In genomic region chr10:4105676-4106528, GRCm38 (mm10) we compare ENCODE assay signal across 8 mouse cellular contexts.
DNase-seq lines count a peak whose midpoint lies in the region; ATAC-seq and TF ChIP-seq lines count a peak whose summit lies in the region.

No protein-coding gene starts in this region.

- TF ChIP-seq CTCF in lung, postnatal 0 days (IDR thresholded peaks at IDR 0.05) = peak; percentile 54

- peaks cover 5% of the 10 kb centered on the region; the same call in 1 of the 2 replicates for H3K4me1 ChIP-seq in hindbrain, embryonic 11.5 days (replicated peaks; ENCODE audit: control insufficient read depth, insufficient read depth, low read length)
- peaks cover 17% of the 10 kb centered on the region for H3K4me1 ChIP-seq in lung, postnatal 0 days (ENCODE audit: insufficient read depth, low read depth, low read length)

- 40% methylated on average over 10 of the region's 10 CpGs for WGBS in hindbrain, embryonic 11.5 days
- 14% methylated on average over 10 of the region's 10 CpGs for WGBS in lung, postnatal 0 days

- no peak overlapping the region for H3K4me2 ChIP-seq in hindbrain, embryonic 11.5 days (replicated peaks; ENCODE audit: low read depth, low read length)
- H3K4me2 ChIP-seq in lung, postnatal 0 days (replicated peaks; ENCODE audit: low read depth, low read length) = peak overlapping the region; percentile 12; the same call in 1 of the 2 replicates

- peak; percentile 51 to 60 for DNase-seq in cerebellum, postnatal 14 days
- DNase-seq in cerebellum, adult 18-20 months = no peak
- peak; percentile 42 for DNase-seq in embryo, embryonic 9.5 days (ENCODE audit: extremely low spot score)
- DNase-seq in hindbrain, embryonic 11.5 days (ENCODE audit: low spot score) = peak; percentile 41
- DNase-seq in lung, postnatal 0 days (ENCODE audit: low spot score) = peak; percentile 83
- DNase-seq in yolk sac, embryonic 10.5 days (ENCODE audit: low spot score) = peak; percentile 77
- DNase-seq in T-cell, adult 2 months (ENCODE audit: low spot score) = no peak

- no peak overlapping the region for H3K4me3 ChIP-seq in hindbrain, embryonic 11.5 days (ENCODE audit: low read depth, low read length)
- no peak overlapping the region for H3K4me3 ChIP-seq in lung, postnatal 0 days (ENCODE audit: low read depth, low read length)

- no peaks in the 10 kb centered on the region for H3K9me3 ChIP-seq in hindbrain, embryonic 11.5 days (ENCODE audit: control insufficient read depth, low read length)
- H3K9me3 ChIP-seq in lung, postnatal 0 days (ENCODE audit: low read length) = no peaks in the 10 kb centered on the region

- ATAC-seq in hindbrain, embryonic 11.5 days (ENCODE audit: low FRiP score) = peak; percentile 37
- ATAC-seq in lung, postnatal 0 days = peak; percentile 43
- ATAC-seq in granulocyte monocyte progenitor cell, adult 5-6 weeks (replicated peaks; ENCODE audit: poor library complexity, severe bottlenecking) = no peak

- no peak overlapping the region for H3K9ac ChIP-seq in hindbrain, embryonic 11.5 days (ENCODE audit: low read depth, low read length)
- H3K9ac ChIP-seq in lung, postnatal 0 days (replicated peaks; ENCODE audit: low read depth) = 0 out of 2 replicates have a peak overlapping the region, but pooled peaks have one; percentile 23

- 0 out of 2 replicates have a peak overlapping the region, but pooled peaks have one; percentile 30 for H3K27ac ChIP-seq in hindbrain, embryonic 11.5 days (ENCODE audit: low read depth, low read length)
- peak overlapping the region; percentile 62 for H3K27ac ChIP-seq in lung, postnatal 0 days (ENCODE audit: low read length)

- H3K36me3 ChIP-seq in hindbrain, embryonic 11.5 days (ENCODE audit: control insufficient read depth, insufficient read depth, low read length) = no peaks in the 10 kb centered on the region
- no peaks in the 10 kb centered on the region for H3K36me3 ChIP-seq in lung, postnatal 0 days (ENCODE audit: insufficient read depth, low read length)

- peak; percentile 87 for TF ChIP-seq EP300 in lung, postnatal 0 days (IDR thresholded peaks at IDR 0.05)

- H3K27me3 ChIP-seq in hindbrain, embryonic 11.5 days (ENCODE audit: control insufficient read depth, insufficient read depth, low read length) = no peaks in the 10 kb centered on the region
- H3K27me3 ChIP-seq in lung, postnatal 0 days (replicated peaks; ENCODE audit: insufficient read depth, low read length) = no peaks in the 10 kb centered on the region

Comparison
In these comparisons a context has a peak if more than half of its experiments do, and no peak if none do; other contexts are left out.
1. DNase-seq: peak in cerebellum, postnatal 14 days (2 of 2), embryo, embryonic 9.5 days (single experiment), hindbrain, embryonic 11.5 days (single experiment), lung, postnatal 0 days (single experiment) and yolk sac, embryonic 10.5 days (single experiment); none in cerebellum, adult 18-20 months (0 of 2) and T-cell, adult 2 months (single experiment).